Mouse (Mus musculus): ENCODE measurements around the gene Rdh19.
A peak's percentile ranks its signal among the peaks of the same experiment; 100 is the strongest.
"Not testable (repeated sequence)": the region's sequence is repeated elsewhere in the genome, so short reads cannot be mapped to it uniquely, and the experiment has no call there.

Rdh19 gene

DNA sequence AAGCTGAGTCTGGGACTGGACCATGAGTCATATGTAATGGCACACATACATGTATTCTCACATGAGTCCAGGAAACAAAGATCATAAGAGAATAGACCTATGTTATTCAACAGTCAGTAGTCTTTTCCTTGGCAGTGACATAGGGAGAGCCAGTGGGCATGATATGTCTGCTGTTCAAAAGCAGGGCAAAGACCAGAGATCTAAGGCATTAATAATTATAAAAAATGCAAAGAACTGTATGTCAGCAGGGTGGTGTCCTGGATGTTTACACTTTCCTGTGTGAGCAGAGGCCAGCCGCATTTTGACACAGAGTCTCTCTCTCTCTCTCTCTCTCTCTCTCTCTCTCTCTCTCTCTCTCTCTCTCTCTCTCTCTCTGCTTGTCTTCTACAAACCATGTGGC, at the start of gene Rdh19:
TSS of gene Rdh19 (plus strand) at position 301 of the 400 bp plus-strand sequence.
- no peak for DNase-seq (ENCODE audit: low read depth, low spot score)

DNA sequence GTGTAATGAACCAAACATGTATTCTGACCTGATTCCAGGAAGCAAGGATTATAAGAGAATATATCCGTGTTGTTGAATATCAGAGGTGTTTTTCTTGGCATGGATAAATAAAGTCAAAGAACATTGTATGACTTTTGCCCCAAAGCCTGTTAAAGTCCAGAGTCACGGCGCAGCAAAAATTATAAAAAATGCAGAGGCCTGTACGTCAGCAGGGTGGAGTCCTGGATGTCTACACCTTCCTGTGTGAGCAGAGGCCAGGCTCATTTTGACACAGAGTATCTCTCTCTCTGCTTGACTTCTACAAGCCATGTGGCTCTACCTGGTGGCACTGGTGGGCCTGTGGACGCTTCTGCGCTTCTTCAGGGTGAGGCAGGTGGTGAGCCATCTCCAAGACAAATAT, 48.8 kb upstream of the Rdh19 start, which contains the start of gene Rdh16:
TSS of gene Rdh16 (plus strand) at position 262 of the 400 bp plus-strand sequence.
- no peak for DNase-seq (ENCODE audit: low read depth, low spot score)

DNA sequence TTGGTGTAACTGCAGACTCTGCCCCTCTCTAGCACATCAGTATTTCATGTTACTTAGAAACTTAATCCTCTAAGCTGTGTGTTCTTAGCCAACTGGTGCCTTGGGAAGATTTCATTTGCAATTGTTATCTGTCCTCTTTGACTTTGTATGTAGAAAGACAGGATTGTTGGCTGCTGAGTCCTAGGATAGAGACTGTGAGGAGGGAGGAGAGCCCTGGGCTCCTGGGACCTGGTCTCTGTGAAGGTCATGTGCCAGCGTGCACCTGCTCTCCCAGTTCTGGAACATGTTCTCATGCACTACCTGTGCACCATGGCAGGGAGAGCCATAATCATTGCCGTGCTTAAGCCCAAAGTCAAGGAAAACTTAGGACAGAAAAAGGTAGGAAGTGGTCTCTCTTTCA, 48.1 kb upstream of the Rdh19 start:
- DNase-seq (ENCODE audit: low read depth, low spot score), result no peak

DNA sequence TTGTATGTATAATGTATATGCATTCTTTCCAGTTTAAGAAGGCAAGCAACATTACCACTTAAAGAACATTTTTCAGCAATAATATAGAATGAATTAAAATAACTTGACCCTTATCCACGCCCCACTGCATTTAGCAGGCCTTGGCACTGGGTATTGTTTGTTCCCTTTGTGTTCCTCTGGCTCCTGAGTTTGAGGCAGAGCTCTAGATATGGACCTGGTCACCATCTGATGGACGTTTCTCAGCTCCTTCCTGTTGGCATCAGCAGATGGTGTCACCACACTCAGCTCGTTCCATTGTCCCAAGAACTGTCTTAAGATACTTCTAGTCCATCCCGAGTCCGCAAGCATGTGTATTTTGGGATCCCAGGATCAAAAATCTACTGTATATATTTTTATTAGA, 47.5 kb upstream of the Rdh19 start:
- DNase-seq (ENCODE audit: low read depth, low spot score), result no peak

DNA sequence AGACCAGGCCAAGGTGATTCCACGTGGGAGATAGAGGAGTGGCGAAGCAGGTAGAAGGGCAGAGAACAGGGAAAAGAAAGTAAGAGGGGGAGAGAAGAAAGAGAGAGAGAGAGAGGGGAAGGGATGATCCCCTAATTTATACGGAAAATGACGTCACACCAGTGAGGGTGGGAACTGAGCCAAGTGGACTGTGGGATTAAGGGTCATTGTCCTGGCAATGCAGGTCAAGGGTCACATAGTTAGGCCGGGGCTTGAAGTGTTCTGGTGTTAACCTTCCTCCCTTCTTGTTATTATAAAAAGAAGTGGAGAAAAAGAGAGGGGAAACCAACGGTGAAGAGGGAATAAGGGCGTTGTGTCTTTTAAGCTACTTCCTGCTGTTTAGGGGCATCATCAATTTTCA, 45.3 kb upstream of the Rdh19 start:
- no peak for DNase-seq (ENCODE audit: low read depth, low spot score)

DNA sequence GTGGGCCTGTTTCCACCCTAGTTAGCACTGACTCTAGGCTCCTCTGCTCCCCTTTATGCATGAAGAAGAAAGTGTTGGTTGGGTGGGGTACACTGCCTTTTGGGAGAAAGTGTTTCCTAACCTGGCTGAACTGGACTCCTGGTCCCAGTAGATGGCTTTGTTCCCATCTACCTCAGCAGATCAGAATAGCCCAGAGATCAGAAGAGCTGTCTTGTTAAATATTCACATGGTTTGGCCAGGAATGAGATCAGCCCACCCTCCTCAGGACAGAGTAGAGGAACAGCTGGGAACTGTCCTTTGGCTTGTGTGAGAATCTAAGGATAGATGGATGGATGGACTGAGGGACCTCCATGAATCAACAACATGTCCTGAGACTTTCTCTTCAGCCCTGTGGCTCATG, 33.8 kb upstream of the Rdh19 start:
- DNase-seq (ENCODE audit: low read depth, low spot score), result no peak

DNA sequence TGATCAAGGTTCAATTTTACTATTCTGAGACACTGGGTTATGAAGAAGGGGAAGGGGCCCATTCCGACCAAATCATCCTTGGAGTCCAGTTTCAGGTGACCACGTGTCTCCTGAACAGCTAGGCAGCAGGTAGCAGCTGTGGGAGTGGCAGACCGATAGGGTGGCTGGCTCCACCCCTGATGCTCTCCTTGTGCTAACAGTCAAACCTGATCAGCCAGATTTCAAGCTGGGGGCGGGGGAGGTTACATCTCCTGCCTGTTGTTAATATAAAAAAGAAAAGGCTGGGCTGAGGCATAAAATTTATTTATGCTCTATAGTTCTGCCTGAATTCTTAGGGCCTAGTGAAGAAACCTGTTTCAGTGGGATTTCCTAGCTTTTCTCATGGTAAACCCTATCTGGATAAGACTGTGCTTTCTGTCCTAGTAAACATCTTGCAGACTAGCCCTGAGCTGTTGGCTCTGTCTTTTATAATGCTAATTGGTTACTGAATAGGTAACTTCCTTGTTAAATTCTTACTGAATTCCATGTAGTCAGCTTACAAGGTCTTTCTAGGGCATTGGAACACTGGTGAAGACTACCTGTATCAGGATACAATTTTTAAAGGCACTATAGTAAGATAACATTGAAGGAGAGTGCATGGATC, 32.3 kb upstream of the Rdh19 start:
- not testable (repeated sequence) for DNase-seq (ENCODE audit: low read depth, low spot score)

DNA sequence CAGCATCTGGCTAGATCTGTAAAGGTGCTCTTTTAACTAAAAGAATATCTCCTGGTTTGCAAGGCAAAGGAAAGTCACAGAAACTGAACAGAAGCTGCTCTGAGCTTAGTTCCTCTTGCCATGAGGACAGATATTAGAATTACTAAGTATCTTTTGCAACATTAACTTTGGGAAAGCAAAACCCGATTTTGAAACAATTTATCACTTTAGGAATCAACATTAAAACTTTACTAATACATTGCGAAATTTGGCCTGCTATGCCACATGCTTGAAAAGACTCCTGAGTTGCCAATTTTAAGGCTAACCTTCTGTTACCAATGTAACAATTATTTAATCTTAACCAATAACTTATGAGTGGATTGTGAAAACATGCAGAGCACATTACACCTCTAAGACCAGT, 27.9 kb upstream of the Rdh19 start:
- DNase-seq (ENCODE audit: low read depth, low spot score), result not testable (repeated sequence)

DNA sequence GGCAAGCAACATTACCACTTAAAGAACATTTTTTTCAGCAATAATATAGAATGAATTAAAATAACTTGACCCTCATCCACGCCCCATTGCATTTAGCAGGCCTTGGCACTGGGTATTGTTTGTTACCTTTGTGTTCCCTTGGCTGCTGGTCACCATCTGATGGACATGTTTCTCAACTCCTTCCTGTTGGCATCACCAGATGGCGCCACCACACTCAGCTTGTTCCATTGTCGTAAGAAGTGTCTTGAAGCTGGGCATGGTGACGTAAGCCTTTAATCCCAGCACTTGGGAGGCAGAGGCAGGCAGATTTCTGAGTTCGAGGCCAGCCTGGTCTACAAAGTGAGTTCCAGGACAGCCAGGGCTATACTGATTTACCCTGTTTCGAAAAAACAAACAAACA, 24.3 kb upstream of the Rdh19 start:
- DNase-seq (ENCODE audit: low read depth, low spot score), result no peak

DNA sequence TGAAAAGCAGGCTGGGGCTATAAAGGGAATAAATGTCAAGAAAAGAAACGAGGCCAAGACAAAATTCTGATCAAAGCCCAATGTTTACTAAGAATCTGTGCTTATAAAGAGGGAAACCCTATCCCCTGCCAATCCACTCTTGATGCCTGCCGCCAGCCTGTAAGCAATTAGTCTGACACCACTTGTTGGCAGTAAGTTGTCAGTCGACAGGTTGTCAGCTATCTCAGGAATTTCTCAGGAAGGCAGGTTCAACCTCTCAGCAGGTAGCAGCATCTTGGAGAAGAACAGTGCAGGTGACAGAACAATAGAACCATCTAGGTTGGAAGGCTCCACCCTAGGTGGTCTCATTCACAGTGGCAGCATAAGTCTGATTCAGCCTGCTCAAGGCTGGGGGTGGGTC, 20.6 kb upstream of the Rdh19 start:
- no peak for DNase-seq (ENCODE audit: low read depth, low spot score)

DNA sequence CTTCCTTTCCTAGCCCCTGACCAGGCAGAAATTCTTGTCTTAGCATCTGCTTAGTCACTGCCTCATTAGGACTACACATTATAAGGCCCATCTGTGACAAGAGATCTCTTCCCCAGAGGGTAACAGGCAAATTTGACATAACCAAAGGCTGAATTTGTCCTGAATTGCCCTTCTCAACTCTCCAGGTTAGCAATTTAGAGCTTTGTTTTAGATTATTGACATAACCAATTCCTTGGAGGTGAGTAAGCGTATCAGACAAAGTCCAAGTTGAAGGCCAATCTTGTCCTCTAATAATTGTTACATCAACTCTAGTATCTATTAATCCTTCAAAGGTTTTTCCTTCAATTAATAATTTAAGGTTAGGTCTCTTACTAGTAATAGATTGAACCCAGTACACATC, 15.5 kb upstream of the Rdh19 start:
- not testable (repeated sequence) for DNase-seq (ENCODE audit: low read depth, low spot score)

DNA sequence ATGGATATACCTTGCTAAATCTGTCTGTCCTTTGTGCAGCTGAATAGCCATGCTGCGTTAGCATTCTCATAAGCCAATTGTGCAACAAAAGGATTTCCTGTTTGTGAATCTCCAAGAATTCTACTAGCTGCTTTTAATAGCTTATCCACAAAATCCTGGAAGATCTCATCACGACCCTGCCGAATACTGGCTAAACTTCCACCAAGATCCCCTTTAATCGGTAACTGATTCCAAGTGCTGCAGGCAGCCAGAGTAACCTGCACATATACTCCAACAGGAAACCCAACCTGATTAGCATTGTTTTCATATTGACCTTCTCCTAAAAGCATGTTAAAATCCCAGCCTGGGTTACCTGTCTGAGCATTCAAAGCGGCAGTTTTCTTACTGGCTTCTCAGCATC, 14.4 kb upstream of the Rdh19 start:
- no peak for DNase-seq (ENCODE audit: low read depth, low spot score)

DNA sequence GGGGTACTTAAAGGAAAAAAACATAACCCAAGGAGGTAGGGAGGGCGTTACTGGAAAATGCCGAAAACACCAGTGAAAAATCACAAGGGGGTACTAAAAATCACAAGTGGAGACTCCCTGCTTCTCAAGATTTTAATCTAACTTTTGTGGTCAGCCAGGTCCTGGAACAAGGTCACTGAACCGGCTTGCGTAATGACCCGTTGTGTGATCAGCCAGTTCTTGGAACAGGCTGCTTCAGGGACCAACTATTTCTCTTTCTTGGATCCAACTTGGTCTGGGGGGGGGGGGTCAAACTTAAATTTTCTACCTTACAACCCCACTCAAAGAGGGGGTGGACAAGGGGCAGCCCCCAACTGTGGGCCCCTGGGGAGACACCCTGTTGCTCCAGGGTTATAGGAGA, 11.9 kb upstream of the Rdh19 start:
- DNase-seq (ENCODE audit: low read depth, low spot score), result not testable (repeated sequence)

DNA sequence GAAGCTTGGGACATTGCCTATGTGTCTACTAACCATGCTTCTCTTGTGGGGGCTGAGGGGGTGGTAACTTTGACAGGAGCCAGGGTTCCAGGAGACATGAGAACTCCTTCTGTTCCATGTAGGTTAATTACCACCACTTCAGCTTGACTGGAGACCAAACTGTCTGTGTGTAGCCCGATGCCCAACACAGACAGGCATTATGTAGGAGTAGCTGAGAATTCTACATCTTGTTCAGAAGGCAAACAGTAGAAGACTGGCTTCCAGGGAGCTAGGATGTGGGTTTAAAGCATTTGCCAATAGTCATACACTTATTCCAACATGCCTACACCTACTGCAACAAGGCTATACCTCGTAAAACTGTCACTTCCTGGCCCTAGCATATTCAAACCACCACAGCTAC, 11.2 kb upstream of the Rdh19 start:
- peak; percentile 52 for DNase-seq (ENCODE audit: low read depth, low spot score)

DNA sequence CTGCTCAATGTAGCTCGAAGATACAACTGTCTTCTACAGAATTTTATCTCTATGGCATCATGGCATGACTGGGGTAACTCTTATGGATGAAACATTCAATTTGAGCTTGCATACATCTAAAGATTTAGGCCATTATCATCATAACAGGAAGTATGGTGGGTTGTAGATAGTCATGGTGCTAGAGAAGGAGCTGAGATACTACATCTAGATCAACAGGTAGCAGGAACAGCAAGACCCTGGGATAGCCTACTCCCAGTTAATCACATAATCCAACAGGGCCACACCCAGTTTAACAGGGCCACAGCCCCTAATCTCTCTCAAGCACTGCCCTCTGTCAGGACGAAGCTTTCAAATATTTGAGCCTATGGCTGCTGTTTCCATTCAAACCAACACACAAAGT, 9.0 kb upstream of the Rdh19 start:
- DNase-seq (ENCODE audit: low read depth, low spot score), result no peak

DNA sequence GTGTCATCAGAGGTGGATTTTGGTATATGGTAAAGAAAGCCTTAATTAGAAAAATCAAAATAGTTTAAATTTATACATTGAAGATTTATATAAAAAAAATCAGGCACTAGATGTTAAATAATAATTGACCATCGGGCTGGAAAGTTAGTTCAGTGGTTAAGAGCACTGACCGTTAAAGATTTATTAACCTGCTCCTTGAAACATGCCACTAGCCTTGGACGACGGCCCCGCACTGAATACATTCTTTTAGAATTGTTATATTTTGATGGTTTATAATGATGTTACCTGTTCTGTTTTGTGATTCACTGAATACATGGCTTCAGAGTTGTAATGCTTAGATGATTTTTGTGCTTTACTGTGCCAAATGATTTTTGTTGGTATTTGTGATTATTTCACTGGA, 3.8 kb upstream of the Rdh19 start:
- DNase-seq (ENCODE audit: low read depth, low spot score), result not testable (repeated sequence)

DNA sequence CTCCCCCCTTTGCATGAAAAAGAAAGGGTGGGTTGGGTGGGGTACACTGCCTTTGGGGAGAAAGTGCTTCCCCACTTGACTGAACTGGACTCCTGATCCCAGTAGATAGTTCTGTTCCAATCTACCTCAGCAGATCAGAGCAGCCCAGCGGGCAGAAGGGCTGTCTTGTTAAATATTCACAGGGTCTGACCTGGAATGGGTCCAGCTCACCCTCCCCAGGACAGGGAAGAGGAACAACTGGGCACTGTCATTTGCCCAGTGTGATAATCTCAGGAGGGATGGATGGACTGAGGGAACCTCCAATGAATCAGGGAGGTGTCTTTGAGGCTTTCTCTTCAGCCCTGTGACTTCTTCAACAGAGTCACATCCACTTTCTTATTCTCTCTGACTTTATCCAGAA, 1.6 kb upstream of the Rdh19 start:
- no peak for DNase-seq (ENCODE audit: low read depth, low spot score)

DNA sequence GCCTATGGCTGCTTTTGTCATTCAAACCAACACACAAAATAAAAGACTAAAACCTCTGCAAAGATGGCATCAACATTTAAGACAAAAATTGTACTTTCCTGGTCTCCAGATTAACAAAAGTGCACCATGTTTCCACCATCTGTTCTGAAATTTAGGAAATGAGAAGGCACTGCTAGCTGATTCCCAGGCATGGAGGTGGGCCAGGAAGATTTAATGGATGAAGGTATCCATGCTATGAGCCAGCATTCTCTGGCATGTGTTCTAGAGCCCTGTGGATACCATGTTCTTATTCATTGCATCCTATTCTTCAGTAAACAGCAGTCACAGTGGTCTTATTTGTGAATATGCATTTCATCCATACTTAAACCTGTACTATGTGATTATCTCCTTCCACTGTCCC, 6.6 kb downstream of the Rdh19 start:
- no peak for DNase-seq (ENCODE audit: low read depth, low spot score)

DNA sequence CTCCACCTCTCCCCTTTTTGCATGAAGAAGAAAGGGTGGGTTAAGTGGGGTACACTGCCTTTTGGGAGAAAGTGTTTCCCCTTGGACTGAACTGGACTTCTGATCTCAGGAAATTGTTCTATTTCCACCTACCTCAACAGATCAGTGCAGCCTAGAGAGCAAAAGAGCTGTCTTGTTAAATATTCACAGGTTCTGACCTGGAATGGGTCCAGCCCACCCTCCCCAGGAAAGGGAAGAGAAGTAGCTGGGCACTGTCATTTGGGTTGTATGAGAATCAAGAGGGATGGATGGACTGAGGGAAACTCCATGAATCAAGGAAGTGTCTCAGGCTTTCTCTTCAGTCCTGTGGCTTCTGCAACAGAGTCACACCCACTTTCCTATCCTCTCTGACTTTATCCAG, 15.2 kb downstream of the Rdh19 start:
- no peak for DNase-seq (ENCODE audit: low read depth, low spot score)

DNA sequence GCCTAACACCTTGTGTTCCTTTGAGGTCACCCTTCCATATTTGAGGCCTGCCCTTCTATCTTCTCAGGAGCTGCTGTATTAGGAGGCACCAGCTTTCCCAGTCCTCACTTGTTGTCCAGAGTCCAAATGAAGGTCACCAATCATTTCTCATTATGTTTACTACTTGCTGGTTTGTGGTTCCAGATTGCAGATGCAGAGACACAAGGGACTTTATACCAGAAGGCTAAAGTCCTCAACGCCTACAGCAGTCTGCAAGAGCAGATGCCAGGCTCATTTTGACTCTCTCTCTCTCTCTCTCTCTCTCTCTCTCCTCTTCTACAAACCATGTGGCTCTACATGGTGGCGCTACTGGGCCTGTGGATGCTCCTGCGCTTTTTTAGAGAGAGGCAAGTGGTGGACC, 16.5 kb downstream of the Rdh19 start, which contains the start of gene Rdh16f2:
TSS of gene Rdh16f2 (plus strand) at position 243 of the 400 bp plus-strand sequence.
- no peak for DNase-seq (ENCODE audit: low read depth, low spot score)

DNA sequence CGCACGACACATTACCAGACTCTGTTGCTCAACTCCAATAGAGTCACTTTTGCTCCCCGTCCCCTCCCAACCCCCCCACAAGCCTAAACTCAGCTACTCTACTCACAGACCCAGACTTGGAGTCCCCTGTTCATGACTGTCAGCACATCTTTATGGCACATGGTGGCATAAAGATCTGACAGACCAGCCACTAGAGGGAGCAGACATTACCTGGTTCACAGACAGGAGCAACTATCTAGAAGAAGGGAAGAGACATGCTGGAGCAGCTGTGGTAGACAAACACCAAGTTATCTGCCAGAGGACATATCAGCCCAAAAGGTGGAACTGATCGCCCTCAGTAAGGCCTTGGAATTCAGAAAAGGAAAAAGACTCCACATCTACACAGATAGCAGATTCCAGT, 22.8 kb downstream of the Rdh19 start:
- no peak for DNase-seq (ENCODE audit: low read depth, low spot score)

DNA sequence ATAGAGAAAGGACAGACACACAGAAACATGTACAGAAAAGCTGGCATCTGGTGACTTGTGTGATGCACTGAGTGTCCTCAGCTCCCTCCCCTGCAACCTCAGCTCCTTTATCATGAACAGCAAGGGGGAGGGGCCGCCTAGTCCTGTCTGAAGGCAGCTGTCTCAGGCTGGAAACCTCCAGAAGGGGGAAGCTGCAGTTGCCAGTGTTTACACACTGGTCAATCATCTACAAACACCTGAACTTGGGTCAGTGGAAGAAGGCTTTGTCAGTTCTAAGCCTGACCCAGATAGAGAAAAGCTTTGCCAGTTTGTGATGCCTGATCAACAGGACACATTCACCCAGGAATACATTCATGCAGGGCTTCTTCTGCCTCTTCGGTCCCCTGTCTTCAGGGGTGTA, 28.0 kb downstream of the Rdh19 start:
- no peak for DNase-seq (ENCODE audit: low read depth, low spot score)

DNA sequence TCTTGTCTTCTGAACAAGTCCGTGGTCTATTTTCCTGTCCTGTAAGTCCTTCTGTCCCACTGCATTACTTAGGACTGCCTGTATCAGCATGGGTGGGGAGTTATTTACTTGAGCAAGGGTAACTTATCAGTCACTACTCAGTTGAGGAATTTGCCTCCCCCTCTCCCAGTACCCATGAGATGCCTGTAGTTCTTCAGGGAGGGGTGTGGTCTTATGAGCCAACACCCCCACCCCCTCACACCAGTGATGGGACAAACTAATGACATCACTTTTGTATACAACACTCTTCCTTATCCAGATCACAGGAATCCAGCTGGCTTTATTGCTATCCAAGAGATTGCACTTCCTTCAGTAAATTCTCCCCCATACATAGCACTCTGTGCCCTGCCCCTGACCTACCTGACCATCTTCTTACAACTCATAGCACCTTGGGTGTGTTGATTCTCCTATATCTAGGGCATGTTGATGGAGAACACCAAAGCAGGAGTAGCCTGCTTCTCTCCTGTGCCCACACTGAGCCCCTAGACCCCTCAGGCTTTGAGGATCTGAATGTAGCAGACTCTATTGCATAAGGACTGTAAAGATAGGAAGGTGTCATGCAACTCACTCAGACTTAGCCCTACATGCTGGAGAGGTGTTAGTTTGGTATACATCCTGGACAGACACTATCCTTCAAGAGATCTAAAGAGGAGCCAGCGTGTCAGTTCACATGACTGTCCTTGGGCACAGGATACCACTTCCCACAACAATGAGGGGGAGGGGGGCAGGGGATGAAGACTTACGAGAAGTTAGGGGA, 28.7 kb downstream of the Rdh19 start:
- DNase-seq (ENCODE audit: low read depth, low spot score), result no peak
